Mouse (Mus musculus) cerebellum, adult 9-11 months (tissue): ENCODE data around the gene Kri1.
"Not testable (repeated sequence)": the region's sequence is repeated elsewhere in the genome, so short reads cannot be mapped to it uniquely, and the experiment has no call there.

ENCODE experiments used
- DNase-seq: peaks from one replicate; pipeline ENCODE4 v3.0.0; 2022

Kri1 gene

DNA sequence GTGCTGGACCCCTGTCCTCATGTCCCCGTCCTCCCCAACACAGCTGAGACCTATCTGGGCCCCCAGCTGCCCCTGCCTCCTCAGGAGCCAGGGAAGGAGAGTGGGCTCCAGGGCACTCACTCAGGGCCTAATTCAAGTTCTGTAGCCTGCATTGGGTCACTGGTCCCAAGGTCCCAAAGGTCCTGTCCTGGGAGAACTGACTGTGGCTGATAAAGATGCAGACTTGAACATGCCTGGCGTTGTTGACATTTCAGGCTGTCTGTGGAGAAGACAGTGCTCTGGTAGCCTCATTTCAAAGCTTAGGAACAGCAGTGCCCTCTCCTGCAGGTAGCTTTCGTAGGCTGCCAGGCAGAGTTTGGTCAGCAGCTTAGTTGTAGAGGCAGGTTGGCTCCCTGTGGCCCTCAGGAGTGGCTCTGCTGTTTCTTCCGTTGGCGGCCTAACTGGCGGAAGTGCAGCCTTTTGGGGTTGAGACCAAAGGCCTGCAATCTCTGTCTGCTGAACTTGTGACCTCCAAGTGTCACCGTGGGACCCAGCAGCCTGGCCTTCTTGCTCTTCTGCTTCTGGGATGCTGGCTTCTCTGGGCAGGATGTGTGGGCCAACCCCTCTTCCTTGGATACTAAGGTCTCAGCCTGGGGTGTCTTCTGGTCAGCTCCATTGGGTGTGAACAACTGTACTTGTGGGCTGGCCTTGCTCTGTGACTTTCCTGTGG, 14.1 kb downstream of the Kri1 start:
- DNase-seq, result no peak

DNA sequence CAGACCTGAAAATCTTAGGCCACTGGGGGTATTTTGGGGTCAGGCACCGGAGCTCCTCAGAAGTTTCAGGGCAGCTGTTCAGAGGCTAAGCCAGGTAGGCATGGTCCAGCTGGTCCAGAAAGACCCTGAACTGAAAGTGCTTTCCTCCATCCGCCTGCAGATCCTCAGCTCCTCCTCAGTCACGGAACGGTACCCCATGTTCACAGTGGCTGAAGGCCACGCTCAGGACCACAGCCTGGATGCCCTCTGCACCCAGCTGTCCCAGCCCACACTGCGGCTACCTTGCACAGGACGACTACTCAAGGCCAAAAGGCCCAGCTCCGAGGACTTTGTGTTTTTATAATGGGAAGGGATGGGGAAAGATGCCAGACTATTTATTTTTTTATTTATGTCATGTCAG, 14.7 kb downstream of the Kri1 start:
- DNase-seq, result no peak

DNA sequence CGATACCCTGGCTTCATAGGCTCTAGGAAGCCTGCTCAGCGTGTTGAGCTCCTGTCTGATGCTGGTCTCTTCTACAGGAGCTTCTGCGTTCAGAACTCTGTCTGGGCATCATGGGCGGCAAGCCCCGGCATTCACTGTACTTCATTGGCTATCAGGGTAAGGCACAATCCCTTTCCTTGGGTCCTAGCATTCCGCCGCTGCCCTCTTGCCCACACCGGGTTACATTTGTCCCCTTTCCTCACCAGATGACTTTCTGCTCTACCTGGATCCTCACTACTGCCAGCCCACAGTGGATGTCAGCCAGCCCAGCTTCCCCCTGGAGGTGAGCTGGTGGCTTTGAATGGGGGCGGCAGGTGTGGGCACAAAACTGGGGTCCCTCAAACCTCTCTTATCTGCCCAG, 15.4 kb downstream of the Kri1 start:
- no peak for DNase-seq

DNA sequence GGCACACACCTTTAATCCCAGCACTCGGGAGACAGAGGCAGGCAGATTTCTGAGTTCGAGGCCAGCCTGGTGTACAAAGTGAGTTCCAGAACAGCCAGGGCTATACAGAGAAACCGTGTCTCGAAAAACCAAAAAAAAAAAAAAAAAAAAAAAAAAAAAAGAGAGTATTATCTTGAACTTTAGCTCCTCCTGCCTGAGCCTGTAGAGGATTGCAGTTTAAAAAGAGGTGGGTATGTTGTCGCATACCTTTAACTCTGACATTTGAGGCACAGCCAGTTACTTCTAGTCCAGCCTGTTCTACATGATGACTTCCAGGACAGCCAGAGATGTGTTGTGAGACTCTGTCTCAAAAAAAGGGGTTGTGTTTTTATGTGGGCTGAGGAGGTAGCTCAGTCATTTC, 18.2 kb downstream of the Kri1 start:
- DNase-seq, result not testable (repeated sequence)

DNA sequence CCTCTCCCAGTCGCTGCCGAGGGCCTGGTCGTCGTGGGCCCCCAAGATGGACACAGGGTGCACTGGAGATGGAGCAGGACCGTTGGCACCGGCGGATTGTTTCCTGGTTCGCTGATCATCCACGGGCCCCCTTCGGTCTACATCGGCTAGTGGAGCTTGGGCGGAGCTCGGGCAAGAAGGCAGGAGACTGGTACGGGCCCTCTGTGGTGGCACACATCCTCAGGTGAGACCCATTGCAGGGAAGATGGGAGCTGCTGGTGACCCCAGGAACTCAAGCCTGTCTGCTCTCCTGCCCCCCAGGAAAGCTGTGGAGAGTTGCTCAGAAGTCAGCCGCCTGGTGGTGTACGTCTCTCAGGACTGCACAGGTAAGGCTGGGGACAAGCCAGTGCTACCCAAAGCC, 19.5 kb downstream of the Kri1 start:
- peak; percentile 39 for DNase-seq

DNA sequence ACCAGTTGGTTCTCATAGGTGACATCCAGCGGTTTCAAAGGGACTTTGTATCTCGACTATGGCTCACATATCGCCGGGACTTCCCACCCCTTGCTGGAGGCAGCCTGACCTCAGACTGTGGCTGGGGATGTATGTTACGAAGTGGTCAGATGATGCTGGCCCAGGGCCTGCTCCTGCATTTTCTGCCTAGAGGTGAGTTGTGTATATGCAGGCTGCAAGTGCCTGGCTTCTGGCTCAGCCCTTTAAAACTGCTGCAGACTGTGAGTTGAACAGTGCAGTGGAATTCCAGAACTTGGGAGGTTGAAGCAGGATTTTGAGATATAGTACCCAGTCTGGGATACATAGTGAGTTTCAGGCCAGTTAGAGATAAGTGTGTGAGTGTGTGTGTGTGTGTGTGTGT, 20.9 kb downstream of the Kri1 start:
- no peak for DNase-seq

DNA sequence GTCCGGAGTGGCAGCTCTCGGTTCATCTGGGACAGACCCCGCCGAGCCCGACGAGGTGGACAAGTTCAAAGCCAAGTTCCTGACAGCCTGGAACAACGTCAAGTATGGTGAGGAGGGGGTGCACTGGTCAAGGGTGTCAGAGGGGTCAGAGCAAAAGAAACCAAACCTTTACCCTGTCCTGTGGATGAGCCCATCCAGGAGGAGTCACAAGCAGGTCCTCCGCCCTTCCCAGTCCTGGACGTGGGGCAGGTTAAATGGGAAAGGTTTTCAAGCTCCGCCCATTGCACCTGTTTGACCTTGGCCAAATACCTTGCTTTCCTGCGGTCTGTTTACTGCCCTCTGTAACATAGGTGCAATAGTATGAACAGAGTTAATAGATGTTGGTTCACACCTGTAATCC, 22.2 kb downstream of the Kri1 start:
- DNase-seq, result no peak

DNA sequence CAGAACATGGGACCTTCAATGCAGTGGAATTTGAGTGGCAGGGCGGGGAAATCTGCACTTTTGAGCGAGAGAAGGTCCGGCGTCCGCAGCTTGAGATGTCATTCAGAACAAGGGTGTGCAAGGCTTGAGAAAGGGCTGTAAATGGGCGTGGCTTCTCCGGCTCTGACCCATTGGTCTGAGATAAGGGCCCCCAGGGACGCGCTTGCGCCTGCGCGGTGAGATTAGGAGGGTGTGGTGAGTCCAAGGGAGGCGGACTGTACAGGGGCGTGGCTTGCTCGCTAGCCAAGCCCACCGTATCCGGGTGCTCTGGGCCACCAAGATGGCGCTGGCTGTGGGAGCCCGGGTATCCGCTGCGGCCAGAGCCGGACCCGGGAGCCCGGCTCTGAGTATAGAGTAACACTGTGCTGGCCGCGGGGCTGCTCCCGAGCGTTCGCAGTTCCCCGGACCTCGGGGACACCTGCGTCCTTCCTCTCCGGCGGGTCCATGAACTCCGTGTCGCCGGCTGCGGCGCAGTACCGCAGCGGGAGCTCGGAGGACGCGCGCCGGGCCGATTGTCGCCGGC, 22.7 kb downstream of the Kri1 start, which contains the start of gene Atg4d:
TSS of gene Atg4d (plus strand) at position 294 of the 562 bp plus-strand sequence.
- DNase-seq, result peak; percentile 100

DNA sequence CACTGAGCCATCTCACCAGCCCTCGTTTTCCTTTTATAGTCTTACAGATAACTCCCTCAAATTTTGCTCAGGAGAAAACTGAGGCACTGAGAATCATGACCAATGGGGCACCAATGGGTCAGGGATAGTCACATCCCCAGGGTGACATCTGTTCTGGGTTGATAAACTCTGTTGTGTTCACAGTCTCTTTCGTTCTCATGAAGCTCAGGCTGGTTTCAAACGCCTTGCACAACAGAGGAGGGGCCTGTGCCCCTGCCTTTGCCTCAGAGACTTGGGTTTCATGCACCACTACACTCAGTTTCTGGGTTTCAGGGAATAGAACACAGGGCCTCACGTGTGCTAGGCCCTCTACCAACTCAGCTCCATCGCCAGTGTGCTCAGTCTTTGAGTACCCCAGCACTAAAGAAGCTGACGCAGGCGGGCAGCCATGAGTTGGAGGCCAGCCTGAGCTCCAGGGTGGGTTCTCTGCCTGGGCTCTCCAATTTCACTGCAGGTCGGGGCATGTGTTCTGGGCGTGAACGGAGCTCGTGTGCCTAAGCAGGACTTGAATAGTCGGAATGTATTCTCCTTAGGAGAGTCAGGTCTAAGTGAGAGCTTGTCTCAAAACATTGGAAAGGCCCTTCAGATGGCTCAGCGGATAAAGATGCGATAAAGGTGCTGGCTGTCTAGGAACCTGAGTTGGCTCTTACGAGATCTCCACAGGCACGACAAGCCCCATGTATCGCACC, 23.3 kb downstream of the Kri1 start:
- no peak for DNase-seq

DNA sequence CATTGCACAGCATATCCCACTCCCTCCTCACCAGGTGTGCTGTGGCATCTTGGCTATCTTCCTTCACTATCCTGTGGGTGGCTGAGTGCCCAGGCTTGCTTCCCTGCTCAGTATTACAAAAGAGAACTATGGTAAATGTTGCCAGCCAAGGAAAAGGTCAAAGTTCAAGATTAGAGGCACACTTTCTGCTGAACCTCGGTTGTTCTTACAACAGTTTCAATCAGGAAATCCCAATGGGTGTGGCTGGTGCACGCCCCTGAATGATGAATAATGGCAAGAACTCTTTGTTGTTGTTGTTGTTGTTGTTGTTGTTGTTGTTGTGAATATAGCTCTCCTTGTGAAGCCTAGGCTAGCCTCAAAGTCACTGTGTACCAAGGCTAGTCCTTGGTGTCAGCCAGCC, 25.9 kb downstream of the Kri1 start:
- DNase-seq, result no peak

DNA sequence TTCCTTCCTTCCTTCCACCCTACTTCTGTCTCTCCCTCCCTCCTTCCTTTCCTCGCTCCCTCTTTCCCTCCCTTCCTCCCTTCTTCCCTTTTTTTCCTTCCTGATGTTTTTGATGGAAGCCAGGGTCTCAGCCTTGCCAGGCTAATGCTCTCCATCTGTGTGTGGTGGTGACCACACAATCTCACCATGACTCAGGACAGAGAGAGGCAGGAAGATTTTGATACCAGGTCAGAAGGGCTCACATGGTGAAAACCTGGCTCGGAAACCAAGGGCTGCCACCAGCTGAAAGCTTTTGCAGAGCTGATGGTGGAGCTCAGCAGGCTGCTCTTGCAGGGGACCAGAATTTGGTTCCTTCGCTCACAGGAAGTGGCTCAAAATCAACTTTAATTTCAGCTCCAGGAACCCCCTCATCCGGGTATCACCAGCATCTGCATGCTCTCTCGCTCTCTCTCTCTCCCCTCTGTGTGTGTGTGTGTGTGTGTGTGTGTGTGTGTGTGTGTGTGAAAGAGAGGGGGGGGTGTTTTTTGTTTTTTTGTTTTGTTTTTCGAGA, 27.2 kb downstream of the Kri1 start:
- no peak for DNase-seq

DNA sequence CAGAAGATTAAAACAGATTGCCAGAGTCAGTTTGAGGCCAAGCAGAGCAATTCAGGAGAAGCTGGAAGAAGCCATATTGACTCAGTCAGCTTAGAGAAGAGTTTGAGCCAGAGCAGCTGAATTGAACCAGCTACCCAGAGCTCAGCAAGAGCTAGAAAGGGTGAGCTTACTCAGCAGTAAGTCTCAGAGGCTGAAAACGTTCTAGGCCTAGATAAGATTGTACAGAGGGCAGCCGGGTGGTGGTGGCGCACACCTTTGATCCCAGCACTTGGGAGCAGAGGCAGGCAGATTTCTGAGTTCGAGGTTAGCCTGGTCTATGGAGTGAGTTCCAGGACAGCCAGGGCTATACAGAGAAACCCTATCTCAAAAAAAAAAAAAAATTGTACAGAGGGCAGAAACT, 31.4 kb downstream of the Kri1 start:
- DNase-seq, result not testable (repeated sequence)

DNA sequence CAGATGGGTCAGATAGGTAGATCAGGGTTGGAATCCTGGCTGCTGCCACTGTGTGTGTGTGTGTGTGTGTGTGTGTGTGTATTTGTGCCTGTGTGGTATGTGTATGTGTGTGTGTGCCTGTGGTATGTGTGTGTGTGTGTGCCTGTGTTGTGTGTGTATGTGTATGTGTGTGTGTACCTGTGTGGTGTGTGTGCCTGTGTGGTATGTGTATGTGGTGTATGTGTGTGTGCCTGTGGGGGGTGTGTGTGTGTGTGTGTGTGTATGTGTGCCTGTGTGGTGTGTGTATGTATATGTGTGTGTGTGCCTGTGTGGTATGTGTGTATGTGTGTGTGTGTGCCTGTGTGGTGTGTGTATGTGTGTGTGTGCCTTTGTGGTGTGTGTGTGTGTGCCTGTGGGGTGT, 33.1 kb downstream of the Kri1 start:
- DNase-seq, result no peak

DNA sequence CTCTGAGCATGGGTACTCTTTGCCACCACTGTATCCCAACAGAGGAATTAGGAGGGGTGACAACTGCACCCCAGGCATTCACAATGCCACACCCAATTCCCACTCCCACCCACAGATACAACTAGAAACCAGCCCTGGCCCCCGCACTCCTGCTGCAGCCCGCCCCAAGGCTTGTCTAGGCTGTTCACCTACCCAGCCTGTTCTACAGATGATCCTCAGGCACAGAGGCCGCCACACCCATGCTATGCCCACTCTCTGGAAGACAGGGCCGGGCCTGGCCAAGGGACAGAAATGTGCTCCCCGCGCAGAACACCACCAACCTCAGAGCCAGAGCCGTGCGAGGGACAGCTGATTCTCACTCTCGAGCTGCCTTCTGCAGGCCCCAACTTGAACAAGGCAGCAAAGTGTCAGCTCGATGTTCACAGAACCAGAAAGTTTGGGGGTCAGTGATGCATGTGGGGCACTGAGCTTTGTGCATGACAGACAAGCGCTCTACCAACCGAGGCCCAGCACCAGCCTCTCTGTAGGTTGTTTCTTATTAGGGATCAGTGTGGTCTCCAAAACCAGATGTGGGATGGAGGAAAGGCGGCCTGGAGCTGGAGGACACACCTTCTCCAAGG, 36.5 kb downstream of the Kri1 start:
- DNase-seq, result no peak

DNA sequence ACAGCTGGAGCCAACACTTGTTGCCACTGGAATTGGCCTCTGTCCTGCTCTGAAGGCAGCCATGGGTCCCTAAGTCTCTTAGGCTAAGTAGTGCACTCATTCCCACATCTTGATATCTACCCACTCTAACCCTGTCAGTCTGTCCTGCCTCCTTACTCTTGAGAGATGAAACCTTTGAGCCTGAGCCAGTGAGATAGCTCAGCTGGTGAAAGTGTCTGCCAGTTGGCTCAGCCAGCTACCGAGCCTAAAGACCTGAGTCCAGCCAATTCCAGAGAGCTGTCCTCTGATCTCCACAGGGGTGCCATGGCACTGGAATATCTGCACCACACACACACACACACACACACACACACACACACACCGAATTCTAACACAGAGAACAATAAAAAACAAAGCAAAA, 37.3 kb downstream of the Kri1 start:
- DNase-seq, result no peak

DNA sequence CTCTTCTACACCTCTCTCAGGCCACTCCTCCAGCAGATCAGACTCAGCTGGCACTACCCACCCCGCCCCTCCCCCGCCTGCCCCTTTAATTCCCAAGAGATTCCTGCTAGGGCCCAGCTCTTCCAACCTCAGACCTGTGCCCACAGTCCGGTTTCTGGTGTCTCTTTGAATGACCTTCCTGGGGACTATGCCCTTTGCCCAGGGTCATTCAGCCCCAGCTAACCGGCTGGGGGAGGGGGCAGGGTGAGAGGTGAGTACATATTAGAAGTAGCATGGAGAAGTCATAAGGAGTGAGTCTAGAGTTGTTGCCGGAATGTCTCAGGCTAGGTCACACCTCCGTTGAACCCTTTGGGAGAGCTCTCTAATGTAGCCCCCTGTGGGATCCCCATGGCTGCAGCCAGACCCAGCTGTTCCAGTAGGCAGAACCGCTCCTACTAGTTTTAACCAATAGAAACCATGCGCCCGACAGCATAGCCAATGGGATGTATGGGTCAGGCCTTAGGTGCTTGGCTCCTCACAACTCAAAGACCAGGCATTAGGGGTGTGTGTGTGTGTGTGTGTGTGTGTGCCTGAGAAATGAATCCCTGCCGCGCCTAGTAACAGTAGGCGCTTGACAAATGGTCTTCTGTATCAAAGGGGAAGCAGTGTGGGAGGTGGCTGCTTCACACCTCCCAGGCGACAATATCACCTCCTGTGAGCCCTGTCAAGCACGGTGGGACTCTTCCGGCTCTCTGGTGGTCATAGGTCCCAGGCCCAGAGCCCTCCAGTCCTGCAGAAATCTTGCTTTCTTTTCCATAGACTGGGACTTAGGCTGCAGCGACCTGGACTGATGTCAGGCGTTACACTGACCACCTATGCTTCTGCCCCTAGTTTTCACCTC, 37.9 kb downstream of the Kri1 start:
- no peak for DNase-seq

DNA sequence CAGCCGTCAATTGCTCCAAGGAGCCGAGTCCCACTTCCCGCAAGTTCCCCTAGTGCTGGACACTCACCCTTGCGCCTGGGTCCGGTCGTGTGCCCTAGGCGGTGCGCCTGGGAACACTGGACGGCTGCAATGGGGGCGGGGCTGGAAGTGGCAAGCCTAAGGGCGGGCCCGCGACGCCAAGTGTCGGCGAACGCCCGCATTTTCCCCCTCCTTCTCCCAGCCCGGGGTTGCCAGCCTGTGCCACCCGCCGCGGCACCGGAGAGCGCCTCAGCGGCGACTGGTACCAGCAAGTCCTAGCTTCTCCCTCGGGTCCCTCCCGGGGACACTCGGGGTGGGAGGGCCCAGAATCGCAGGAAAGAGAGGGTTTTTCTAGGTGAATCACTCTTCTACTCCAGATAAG, 39.4 kb downstream of the Kri1 start, which contains the start of gene S1pr5:
TSS of gene S1pr5 (minus strand) at position 118 of the 400 bp plus-strand sequence.
- no peak for DNase-seq

DNA sequence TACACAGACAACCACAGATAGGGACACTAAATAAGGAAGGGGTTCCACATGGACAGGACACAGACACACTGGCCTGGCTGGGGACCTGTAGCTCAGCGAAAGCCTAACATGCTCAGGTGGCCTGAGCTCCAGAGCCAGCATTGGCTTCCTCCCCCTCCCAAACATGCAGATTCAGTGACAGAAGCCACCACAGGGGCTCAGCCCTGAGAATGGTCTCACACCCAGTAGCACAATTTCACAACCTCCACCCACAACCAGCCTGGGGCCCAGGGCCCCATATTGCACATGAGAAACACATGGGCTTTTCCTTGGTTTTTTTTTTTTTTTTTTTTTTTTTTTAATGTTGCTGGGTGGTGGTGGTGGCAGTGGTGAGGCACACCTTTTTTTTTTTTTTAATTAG, 41.4 kb downstream of the Kri1 start:
- no peak for DNase-seq

DNA sequence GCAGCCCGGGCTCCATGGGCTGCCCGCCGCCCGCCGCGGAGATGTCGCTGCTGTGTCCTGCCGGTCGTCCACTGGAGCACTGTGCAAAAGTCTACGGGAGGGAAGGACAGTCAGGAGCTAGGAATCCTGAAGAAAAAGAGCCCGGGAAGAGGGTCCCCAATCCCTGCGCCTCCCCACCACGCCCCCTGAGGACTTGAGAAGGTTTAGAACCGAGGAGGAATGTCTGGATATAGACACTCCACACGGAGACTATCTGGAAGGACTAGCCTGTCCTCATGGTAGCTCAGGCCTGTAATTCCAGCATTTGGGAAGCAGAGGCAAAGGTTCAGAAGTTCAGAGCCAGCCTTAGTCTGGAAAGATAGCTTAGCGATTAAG, 42.7 kb downstream of the Kri1 start:
- no peak for DNase-seq

DNA sequence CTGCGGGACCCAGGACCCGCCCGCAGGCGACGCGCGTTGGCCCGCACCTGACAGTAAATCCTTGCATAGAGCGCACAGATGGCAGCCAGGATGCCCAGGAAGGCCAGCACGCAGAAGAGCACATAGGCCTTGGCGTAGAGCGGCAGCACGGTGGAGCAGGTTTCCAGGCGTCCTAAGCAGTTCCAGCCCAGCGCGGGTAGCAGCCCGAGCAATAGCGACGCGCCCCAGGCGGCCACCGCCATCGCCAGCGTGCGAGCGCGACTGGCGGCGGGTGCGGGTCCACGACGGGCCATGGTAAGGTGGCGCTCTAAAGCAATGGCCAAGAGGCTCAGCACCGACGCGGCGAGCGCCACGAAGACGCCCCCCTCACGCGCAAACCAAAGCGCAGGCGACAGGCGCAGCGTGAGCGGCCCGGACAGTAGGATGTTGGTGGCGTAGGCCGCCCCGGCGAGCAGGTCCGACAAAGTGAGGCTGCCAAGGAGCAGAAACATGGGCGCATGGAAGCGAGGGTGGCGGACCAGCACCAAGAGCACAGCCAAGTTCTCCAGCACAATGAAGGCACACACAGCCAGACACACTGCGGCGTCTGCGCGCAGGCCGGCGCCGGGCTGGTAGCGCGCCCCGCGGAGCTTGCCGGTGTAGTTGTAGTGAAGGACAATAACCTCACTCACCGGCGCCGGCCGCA, 43.2 kb downstream of the Kri1 start:
- peak; percentile 83 for DNase-seq

DNA sequence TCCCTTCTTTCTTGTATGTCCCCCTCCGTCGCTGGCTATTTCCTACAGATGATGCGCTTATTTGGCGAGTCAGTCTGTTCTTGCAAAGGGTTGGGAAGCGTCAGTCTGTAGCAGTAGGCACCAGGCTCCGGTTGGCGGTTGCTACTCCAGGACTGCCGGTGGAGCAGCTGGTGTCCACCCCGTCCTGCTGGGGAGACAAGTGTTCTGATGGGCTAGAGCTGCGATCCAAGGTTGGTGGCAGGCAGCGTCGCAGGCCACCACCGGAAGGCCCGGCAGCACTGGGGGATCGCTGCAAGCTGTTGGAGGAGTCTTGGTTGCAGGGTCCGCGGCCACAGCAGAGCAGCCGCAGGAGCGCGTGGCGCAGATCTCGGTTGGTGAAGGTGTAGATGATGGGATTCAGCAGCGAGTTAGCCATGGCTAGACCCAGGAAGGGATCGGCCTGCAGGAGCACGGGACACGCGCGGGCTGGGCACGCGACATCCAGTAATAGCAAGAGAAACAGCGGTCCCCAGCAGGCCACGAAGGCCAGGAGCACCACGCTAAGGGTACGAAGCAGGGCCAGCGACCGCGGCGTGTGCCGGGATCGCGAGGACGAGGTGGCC, 43.8 kb downstream of the Kri1 start:
- DNase-seq, result peak; percentile 92
